Mouse (Mus musculus): Measurements from ENCODE around the gene Cnot6l. TPM values are rescaled to one million over a fixed set of nuclear protein-coding genes. Genes with fewer than 3 reads are reported as not detected.

The Cnot6l gene
- total RNA-seq, 1 experiment = 8.4 TPM

DNA sequence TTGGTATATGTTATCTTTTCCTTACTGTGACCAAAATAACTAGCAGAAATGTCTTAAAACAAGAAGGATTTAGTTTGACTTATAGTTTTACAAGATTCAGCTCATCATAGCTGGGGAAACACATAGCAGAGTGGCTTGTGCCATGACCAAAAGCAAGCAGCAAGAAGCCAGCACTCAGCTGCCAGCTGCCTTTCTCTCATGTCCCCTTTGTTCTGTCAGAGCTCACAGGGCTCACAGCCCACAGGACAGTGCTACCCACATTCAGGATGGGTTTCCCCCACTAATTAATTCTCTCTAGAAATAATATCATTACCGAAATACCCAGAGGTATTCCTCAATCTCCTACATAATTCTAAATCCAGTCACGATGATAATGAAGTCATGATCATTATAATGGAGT, 43.6 kb upstream of the Cnot6l start:
- DNase-seq (ENCODE audit: low read depth, low spot score) = no peak
- 0 out of 4 replicates have a peak, but pooled peaks cover 0 to 2% of the 10 kb centered on the region in 2 experiments for H3K4me1 ChIP-seq (ENCODE audit: control insufficient read depth in 2 of 2, insufficient read depth in 2 of 2, low read length in 2 of 2, poor library complexity in 1 of 2)
- H3K4me3 ChIP-seq (ENCODE audit: insufficient read depth in 1 of 2, low read depth in 1 of 2, low read length in 2 of 2, poor library complexity in 1 of 2, severe bottlenecking in 1 of 2) = no peak overlapping the region
- in situ Hi-C loops (cut with MboI; ENCODE audit: low sequenced_read_pairs in 2 of 2, unreplicated experiment in 2 of 2) = no loop called here
- TF ChIP-seq ZNF384 (IDR thresholded peaks at IDR 0.05; ENCODE audit: low read depth, low read length) (no peak), CHD2 (IDR thresholded peaks at IDR 0.05; ENCODE audit: low read depth, low read length) (no peak), MAFK (IDR thresholded peaks at IDR 0.05; ENCODE audit: insufficient read depth, low read depth, low read length) (no peak), HCFC1 (IDR thresholded peaks at IDR 0.05; ENCODE audit: borderline replicate concordance, insufficient read depth, low read length) (no peak), ZC3H11A (IDR thresholded peaks at IDR 0.05; ENCODE audit: borderline replicate concordance, low read depth, low read length) (no peak)
- no peak overlapping the region for H3K9ac ChIP-seq (ENCODE audit: insufficient read depth, low read depth, low read length, poor library complexity, severe bottlenecking)
- no peaks in the 10 kb centered on the region for H3K36me3 ChIP-seq (ENCODE audit: control insufficient read depth, insufficient read depth, low read length, poor library complexity, severe bottlenecking)
- H3K27ac ChIP-seq (ENCODE audit: insufficient read depth, low read depth, low read length, poor library complexity, severe bottlenecking) = no peak overlapping the region
- H3K9me3 ChIP-seq (ENCODE audit: control insufficient read depth, insufficient read depth, low read depth, low read length) = no peaks in the 10 kb centered on the region

DNA sequence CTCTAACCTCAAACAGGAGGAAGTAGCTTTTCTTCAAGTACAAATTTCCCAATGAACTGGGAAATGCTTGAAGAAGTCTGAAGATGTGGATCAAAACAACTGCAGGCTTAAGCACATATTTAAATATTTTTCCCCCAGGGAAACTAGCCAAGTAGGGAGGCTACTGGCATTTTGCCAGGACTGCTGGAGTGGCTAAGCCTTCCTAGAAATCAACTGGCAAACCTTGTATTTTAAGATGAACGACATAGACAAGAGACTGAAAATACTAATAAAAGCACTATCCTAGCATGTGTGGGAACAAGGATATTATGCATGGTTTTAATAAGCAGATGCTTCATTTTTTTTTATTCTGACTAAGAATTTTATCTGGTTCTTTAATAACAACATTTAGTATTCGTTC, 42.9 kb upstream of the Cnot6l start:
- Histone ChIP-seq H3K4me3 (ENCODE audit: insufficient read depth in 1 of 2, low read depth in 1 of 2, low read length in 2 of 2, poor library complexity in 1 of 2, severe bottlenecking in 1 of 2) (no peak overlapping the region), H3K4me1 (ENCODE audit: control insufficient read depth in 2 of 2, insufficient read depth in 2 of 2, low read length in 2 of 2, poor library complexity in 1 of 2) (0 out of 4 replicates have a peak, but pooled peaks cover 0 to 2% of the 10 kb centered on the region in 2 experiments), H3K27ac (ENCODE audit: insufficient read depth, low read depth, low read length, poor library complexity, severe bottlenecking) (no peak overlapping the region), H3K9me3 (ENCODE audit: control insufficient read depth, insufficient read depth, low read depth, low read length) (no peaks in the 10 kb centered on the region), H3K36me3 (ENCODE audit: control insufficient read depth, insufficient read depth, low read length, poor library complexity, severe bottlenecking) (no peaks in the 10 kb centered on the region), H3K9ac (ENCODE audit: insufficient read depth, low read depth, low read length, poor library complexity, severe bottlenecking) (no peak overlapping the region)
- no peak for TF ChIP-seq MAFK (IDR thresholded peaks at IDR 0.05; ENCODE audit: insufficient read depth, low read depth, low read length)
- no peak for TF ChIP-seq CHD2 (IDR thresholded peaks at IDR 0.05; ENCODE audit: low read depth, low read length)
- no peak for TF ChIP-seq ZC3H11A (IDR thresholded peaks at IDR 0.05; ENCODE audit: borderline replicate concordance, low read depth, low read length)
- TF ChIP-seq ZNF384 (IDR thresholded peaks at IDR 0.05; ENCODE audit: low read depth, low read length) = no peak
- TF ChIP-seq HCFC1 (IDR thresholded peaks at IDR 0.05; ENCODE audit: borderline replicate concordance, insufficient read depth, low read length) = no peak
- DNase-seq (ENCODE audit: low read depth, low spot score) = no peak
- in situ Hi-C loops (cut with MboI; ENCODE audit: low sequenced_read_pairs in 2 of 2, unreplicated experiment in 2 of 2) = no loop called here

DNA sequence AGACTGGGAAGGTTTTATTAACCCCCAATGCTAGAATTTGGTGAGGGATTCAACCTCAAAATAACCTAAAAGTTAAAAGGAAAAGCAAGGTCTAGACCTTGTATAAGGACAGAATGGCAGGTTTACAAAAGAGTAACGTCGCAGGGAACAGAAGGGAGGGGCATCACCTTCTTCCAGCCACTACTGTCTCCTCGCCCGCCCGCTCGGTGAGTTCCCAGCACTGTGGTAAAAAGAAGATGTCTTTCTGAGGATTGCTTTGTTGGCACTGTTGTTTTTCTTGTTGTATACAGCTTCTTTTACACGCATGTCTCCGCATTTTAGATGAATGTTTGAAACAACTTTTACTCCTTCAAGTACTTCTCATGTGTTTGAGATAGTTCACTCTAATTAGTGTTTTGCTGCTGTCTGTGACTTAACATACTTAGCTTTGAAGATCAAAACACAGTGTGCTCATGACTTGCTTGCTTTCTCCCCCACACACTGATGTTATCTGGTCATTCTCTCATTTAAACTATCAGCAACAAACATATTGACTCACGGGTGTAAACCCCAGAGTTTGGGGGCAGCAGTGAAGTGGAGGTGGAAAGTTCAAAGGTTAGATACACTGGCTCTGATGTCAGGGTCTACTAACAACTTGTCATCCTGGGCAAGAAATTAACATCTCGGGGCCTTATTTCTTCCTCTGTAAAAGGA, 37.6 kb upstream of the Cnot6l start:
- Histone ChIP-seq H3K4me3 (ENCODE audit: insufficient read depth in 1 of 2, low read depth in 1 of 2, low read length in 2 of 2, poor library complexity in 1 of 2, severe bottlenecking in 1 of 2) (no peak overlapping the region), H3K36me3 (ENCODE audit: control insufficient read depth, insufficient read depth, low read length, poor library complexity, severe bottlenecking) (no peaks in the 10 kb centered on the region), H3K9ac (ENCODE audit: insufficient read depth, low read depth, low read length, poor library complexity, severe bottlenecking) (no peak overlapping the region), H3K4me1 (ENCODE audit: control insufficient read depth in 2 of 2, insufficient read depth in 2 of 2, low read length in 2 of 2, poor library complexity in 1 of 2) (no peaks in the 10 kb centered on the region), H3K27ac (ENCODE audit: insufficient read depth, low read depth, low read length, poor library complexity, severe bottlenecking) (no peak overlapping the region), H3K9me3 (ENCODE audit: control insufficient read depth, insufficient read depth, low read depth, low read length) (no peaks in the 10 kb centered on the region)
- TF ChIP-seq ZNF384 (IDR thresholded peaks at IDR 0.05; ENCODE audit: low read depth, low read length) (no peak), CHD2 (IDR thresholded peaks at IDR 0.05; ENCODE audit: low read depth, low read length) (no peak), ZC3H11A (IDR thresholded peaks at IDR 0.05; ENCODE audit: borderline replicate concordance, low read depth, low read length) (no peak), HCFC1 (IDR thresholded peaks at IDR 0.05; ENCODE audit: borderline replicate concordance, insufficient read depth, low read length) (no peak), MAFK (IDR thresholded peaks at IDR 0.05; ENCODE audit: insufficient read depth, low read depth, low read length) (no peak)
- in situ Hi-C loops (cut with MboI; ENCODE audit: low sequenced_read_pairs in 2 of 2, unreplicated experiment in 2 of 2) = no loop called here
- DNase-seq (ENCODE audit: low read depth, low spot score) = no peak

DNA sequence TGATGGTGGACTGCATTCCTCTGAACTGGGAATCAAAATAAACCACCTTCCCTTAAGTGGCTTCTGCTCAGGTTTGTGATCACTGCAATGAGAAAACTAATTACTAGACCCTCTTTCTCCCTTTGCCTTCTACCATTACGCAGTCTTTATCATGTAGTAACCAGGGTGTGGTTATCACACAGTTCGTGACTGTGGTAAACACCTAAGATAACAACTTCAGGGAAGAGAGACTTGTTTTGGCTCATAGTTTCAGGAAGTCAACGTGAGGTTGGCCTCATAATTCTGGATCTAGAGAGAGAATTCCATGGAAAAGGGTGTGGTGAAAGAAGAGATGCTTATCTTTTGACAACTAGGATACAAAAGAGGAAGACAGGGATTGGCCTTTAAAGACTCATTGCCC, 36.3 kb upstream of the Cnot6l start:
- TF ChIP-seq CHD2 (IDR thresholded peaks at IDR 0.05; ENCODE audit: low read depth, low read length) = no peak
- TF ChIP-seq ZNF384 (IDR thresholded peaks at IDR 0.05; ENCODE audit: low read depth, low read length) = no peak
- TF ChIP-seq MAFK (IDR thresholded peaks at IDR 0.05; ENCODE audit: insufficient read depth, low read depth, low read length) = no peak
- no peak for TF ChIP-seq HCFC1 (IDR thresholded peaks at IDR 0.05; ENCODE audit: borderline replicate concordance, insufficient read depth, low read length)
- TF ChIP-seq ZC3H11A (IDR thresholded peaks at IDR 0.05; ENCODE audit: borderline replicate concordance, low read depth, low read length) = no peak
- Histone ChIP-seq H3K9me3 (ENCODE audit: control insufficient read depth, insufficient read depth, low read depth, low read length) (no peaks in the 10 kb centered on the region), H3K27ac (ENCODE audit: insufficient read depth, low read depth, low read length, poor library complexity, severe bottlenecking) (no peak overlapping the region), H3K36me3 (ENCODE audit: control insufficient read depth, insufficient read depth, low read length, poor library complexity, severe bottlenecking) (no peaks in the 10 kb centered on the region), H3K9ac (ENCODE audit: insufficient read depth, low read depth, low read length, poor library complexity, severe bottlenecking) (no peak overlapping the region), H3K4me3 (ENCODE audit: insufficient read depth in 1 of 2, low read depth in 1 of 2, low read length in 2 of 2, poor library complexity in 1 of 2, severe bottlenecking in 1 of 2) (no peak overlapping the region), H3K4me1 (ENCODE audit: control insufficient read depth in 2 of 2, insufficient read depth in 2 of 2, low read length in 2 of 2, poor library complexity in 1 of 2) (no peaks in the 10 kb centered on the region)
- in situ Hi-C loops (cut with MboI; ENCODE audit: low sequenced_read_pairs in 2 of 2, unreplicated experiment in 2 of 2) = no loop called here
- DNase-seq (ENCODE audit: low read depth, low spot score) = no peak

All from ES-E14 (cell line).